Mouse (Mus musculus) urinary bladder, postnatal 25 days (tissue): ENCODE results near the gene Nck1.

Source experiments
- DNase-seq: peaks from one replicate; pipeline ENCODE4 v3.0.0; 2022; ENCODE audit warnings: low spot score

Nck1 gene

DNA sequence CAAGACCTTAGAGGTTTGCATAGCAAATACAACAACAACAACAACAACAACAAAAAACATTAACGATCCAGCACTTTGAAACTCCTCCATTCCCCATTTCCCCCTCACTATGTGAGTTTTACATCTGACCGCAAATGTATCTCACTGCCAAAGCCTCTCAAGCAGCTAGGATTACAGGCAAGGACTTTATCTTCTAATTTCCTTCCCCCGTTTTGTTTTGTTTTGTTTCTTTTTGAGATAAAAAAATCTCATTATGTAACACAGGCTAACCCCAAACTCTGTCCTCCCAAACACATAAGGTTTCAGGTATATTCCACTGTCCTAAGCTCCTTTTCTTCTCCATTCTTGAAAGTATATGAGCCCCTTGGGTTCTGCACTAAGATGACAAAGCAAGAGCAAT lies 11.2 kb downstream of the Nck1 start:
- no peak for DNase-seq

DNA sequence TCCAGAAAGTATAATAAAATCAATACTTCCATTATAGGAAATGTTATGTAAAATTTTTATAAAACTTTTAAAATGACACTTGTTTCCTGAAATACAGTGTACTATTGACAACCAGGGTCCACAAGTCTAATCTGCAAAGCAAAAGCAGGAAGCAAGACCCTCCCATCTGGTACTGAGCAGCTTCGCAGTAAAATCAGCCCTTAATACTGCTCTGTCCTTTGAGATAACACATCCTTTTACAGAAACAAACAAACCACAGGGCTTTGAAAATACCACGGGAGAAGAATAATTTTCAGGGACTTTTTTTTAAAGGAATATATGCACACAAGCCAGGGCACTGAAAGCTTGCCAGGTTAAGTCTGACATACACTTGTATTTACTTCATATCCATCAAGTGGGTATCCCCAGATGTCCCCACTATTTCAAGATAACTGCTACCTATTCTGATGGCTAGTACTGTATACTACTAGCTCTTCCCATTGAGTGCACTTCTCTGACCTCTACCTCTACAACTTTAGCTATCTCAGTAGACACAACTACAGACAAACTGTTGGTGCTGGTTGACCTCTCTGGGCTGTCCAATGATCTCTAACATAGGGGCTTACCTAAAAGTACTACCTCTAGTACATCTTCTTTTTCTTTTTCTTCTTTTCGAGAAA lies 13.0 kb downstream of the Nck1 start:
- DNase-seq, result no peak

DNA sequence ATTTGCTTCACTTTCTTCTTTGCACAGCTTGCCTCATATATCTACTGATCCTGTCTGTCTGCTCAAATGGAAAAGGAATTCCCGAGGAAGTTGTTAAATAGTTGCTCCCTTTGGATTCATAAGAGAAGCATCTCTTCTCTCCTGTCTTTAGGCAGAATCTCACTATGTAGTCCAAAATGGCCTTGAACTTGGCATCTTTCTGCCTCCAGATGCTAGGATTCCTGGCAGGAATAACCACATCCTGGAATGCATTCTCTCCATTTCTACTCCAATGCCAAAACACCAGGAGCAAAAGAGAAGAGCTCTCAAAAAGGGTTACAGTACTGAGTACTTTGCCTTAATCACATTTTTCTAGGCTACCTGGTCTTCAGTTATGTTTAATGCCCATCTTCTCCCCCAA lies 14.6 kb downstream of the Nck1 start:
- no peak for DNase-seq

DNA sequence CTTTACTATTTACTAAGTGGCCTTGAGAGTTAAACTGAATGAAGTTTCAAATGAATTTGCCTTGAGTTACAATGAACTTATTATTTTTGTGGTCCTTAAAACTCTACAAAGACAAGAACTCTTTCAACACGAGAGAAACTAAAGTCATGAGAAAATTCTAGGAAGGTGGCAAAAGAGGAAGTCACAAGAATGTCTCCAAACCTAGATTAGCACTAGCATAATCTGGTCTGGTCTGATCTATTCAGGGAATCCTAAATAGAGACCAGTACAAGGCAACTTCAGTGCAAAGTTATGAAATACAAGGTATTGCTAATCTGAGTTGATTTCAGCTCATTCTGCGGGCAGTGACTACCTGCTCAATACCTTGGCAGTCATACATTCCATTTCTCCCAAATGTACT lies 20.7 kb downstream of the Nck1 start:
- no peak for DNase-seq

DNA sequence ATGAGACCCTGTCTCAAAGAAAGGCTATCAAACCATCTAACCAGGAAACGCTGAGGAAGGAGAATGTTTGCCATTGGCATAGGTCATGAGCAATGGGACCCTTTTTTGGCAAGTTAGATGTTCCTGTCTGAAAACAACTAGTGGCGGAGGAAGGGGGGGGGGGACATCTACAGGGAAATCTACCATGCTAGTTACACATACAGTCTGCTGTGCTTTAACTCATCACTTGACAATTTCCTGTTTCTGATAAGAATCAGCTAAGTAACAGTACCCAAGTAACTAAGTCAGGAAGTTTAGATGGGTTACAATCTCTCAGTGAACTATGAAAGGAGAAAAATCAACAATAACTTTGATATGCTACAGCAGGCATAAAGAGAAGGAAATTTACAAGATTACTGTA lies 23.9 kb downstream of the Nck1 start:
- no peak for DNase-seq

DNA sequence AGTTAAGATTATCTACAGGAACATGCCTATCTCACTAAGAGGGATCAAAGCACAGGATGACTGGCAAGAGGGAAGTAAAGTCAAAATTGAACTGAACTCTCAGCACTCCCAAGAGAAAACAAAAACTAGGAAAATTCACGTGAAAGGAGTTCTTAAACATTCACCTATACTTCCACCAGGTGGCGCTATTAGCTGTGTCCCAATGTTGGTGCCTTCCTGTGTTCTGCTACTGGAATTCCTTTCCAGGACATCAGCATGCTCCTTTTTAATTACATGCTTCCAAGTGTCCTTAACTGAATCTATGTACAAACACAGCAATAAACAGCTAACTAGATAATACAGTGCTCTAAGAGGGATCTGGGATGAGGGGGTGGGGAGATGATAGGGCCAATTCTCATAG lies 25.3 kb downstream of the Nck1 start:
- peak; percentile 49 for DNase-seq

DNA sequence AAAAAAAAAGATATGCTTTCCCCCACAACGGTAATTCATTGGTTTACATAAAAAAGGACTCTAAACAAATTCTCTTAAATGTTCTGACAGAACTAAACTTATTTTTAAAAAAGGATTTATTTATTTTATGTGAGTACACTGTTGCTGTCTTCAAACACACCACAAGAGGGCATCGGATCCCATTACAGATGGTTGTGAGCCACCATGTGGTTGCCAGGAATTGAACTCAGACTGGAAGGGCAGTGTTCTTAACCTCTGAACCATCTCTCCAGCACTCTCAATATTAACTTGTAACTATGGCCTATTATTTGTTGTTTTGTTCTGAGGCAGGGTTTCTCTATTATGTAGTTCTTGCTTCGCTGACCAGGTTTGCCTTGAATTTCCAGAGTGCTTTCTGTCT lies 25.9 kb downstream of the Nck1 start:
- no peak for DNase-seq

DNA sequence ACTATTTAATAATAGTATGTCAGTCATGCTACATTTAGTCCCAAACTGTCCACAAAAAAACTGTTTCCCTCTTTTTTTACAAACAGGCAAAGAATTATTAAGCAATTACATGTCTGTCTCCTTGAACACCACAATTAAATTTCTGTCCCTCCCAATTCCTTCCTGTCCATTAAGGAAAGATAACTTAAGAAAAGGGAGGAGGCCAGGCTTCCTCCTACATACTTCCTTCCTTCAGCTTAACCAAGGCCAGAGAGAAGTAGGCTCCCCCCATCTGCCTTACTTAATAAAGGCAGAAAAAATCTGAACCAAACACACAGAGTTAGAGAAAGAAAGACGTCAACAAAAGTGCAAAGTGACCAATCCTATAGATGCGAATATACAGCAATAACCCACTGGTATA lies 38.4 kb downstream of the Nck1 start:
- DNase-seq, result no peak

DNA sequence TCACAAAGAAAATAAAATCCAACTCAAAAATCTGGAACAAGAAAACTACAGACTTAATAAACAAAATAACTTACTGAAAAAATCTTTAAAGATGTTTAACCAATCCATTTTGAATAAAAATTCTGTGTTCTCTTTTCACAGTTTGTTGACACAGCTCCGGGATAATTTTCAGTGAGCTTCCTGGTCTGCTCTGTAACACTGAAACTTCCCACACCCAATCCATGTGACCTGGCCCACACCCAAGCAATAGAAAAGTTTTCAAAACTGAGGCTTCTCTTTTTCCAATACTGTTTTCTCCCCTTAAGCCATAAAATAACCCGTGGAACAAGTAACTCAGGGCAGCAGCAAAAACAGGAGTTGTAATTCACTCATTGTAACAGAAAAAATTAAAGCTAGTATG lies 39.3 kb downstream of the Nck1 start:
- DNase-seq, result peak; percentile 38

DNA sequence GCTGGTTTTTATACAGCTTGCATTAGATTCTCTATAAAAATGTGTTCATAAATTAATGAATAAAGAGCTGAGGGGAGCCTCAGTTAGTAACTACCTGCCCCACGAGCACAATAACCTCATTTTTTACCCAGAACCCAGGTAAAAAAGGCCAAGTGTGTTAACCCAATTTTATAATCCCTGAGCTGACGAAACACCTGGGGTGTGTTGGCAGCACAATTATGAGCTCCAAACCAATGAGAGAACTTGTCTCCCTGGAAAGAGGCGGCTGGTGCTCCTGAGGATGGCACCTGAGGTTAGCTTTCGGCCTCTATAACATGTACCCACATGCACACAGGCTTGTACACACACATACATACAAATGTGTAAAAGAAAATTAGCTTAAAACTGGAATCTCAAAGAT lies 40.4 kb downstream of the Nck1 start:
- no peak for DNase-seq

DNA sequence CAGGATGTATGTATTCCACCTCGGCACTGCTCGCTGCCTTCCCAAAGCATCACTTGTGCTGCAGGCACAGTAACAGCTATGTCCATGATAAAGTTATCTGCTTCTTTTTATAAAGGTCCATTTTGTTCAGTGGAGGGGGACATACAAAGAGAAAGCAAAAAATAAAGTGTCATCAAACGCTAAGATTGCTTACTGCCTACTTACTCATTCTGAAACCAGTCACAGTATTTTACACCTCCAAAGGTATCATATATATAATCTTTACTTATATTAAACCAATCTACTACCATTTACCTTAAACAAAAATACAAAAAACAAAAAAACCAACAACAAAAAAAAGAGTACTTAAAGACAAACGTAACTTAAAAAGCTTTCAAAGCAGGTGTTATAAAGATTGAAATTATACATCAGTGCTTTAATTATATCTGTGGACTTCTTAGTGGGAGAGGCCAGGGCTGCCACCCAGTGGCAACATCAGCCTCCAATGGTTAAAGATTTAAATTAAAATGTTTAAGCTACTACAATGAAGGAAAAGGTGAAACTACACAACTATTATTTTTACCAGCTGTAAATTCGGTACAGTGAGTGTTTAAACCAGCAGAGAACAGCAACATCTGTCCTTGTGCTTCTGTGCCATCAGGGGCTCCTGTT lies 52.2 kb downstream of the Nck1 start:
- no peak for DNase-seq

DNA sequence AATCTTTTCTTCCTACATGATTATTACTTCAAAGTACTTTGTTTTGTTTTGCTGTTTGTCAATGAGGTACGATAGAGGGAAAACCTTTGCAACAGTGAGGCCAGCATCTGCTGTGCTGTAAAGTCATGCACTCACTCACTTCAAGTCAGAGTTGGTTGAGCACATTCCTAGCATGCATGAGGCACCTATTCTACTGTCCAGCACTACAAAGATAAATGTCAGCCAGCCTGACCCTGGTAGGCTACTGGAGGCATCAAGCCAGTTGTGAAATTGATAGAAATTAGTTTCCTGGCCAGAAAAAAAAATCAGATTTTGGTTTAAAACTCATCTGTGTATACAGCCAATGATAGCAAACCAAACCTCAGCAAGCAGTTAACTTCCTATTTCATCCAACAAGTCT lies 54.5 kb downstream of the Nck1 start:
- no peak for DNase-seq

DNA sequence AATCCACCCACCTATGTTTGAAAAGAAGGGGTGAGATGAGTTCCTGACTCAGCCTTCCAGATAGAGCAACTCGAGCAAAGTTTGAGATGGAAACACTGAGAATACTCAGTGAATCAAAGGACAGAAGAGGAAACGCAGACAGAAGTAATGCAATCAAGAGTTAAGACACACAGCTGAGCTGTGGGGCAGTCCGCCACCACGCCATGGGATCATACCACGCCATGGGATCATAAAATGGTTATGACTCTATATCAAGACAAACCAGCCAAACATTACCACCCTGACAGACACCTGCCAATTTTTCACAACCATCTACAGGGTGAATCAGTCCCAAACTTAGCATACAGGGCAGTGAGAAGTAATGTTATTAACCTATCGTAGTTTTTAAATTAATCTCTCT lies 57.0 kb downstream of the Nck1 start:
- no peak for DNase-seq

DNA sequence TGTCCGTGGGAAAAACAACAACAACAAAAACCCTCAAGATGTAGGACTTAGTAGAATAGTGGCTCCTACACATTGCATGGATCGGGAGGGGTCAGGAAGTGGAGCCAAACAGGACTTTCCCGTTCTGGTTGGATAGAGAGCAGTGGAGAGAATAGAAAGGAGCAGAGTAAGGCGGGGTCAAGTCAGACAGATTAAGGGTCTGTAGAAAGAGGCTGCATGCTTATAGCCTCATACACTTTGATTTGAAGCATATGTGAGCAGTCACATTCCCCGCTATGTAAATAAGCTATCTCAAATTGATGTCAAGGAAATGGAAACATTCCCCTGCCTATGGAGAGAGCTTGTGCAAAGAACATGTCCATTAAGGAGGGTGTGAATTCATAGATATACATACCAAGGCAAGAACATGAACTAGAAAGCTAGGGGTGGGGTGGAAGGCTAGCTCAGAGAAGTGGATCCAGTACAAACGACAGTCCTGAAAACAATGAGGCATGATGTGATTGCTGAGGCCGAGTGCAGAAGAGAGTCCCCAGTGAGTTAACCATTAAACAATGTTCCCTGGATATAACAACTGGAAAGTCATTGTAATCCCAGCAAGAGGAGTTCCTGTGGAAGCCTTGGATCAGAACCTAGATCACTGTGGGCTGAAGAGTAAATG lies 57.7 kb downstream of the Nck1 start:
- no peak for DNase-seq

DNA sequence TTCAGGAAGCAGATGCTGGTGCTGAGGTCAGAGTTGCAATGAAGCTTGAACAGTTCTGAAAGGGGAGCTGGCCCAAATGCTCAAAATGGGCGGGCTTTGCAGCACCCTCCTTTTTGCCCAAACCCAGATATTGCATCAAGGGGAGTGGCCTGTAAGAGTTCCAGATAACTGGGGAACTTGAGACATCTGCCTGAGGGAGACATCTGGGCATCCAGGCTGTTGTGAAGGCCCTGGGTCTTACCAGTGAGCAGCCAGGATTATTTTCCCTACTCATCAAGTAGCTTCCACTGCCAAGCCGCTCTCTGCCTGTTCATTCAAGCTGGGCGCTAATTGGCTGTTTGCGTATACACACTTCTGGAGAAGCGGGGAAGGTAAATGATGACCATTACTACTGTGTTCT lies 59.5 kb downstream of the Nck1 start, which contains the start of gene Il20rb:
TSS of gene Il20rb (minus strand) at position 358 of the 400 bp plus-strand sequence.
- DNase-seq, result no peak

DNA sequence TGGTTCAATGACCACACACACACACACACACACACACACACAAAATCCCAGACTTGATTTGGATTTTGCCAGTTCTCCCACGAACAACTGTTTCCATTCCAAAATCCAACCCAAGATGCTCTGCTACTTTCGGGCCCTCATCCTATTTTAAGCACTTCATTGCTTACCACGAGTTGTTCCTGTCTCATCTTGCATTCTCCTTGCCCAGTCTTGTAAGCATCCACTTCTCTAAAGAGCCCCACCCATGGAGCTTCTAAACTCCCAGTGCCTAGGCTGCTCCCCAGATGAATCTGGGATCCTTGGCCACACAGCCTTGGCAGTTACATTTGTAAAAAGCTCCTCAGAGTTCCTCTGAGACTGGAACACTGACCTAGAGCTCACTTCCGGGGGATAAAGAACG lies 62.6 kb downstream of the Nck1 start:
- no peak for DNase-seq

DNA sequence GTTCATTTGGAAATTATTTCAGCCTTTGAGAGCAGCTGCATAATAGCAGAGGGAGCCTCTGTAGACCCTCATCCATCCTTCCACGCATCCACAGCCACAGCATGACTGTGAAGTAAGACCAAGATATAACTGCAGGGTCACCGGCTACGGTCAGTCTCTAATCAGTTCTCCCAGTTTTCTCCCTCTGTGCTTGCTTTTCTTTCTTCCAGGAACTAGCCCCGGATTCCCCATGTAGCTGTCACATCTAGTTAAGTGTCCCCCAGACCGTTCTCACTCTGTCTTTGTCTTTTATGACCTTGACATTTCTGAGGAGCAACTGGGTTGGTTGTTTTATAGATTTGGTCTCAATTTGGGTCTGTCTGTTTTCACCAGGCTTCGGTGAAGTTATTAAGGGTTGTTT lies 64.3 kb downstream of the Nck1 start:
- DNase-seq, result no peak

DNA sequence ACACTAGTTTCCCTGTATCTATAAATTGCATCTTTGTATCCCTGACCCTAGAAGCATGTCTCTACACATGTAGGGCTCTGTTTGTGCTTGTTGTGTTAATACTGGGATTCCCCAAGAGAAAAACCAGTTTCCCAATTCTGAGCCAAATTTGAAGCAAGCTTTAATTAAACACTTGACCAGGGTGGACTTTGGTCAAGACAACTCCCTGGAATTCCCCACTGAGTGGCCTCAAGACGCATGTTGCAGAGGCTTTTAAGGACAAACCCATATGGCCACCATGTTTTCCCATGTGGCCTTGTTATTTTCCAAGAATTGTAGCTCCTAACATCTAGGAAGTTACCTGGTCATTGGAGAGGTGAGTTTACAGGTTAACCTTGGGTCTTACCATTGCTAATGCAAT lies 71.9 kb downstream of the Nck1 start:
- no peak for DNase-seq

DNA sequence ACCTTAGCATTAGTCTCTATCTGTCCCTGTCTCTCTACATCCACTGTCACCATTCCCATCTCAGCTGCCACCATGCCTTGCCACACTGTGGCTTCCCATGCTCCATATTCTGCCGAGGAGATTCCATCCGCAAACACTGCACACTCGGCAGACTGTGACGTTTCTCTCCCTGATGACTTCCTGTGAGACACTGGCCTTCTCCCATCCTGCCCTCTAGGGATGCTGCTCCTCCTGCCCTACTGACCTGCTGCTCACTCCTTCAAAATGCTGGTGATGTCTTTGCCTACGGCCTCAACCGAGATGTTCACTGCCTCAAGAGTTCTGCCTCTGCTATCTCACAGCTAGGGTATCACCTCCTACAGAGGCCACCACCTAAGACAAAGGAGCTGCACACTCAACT lies 72.6 kb downstream of the Nck1 start:
- DNase-seq, result no peak

DNA sequence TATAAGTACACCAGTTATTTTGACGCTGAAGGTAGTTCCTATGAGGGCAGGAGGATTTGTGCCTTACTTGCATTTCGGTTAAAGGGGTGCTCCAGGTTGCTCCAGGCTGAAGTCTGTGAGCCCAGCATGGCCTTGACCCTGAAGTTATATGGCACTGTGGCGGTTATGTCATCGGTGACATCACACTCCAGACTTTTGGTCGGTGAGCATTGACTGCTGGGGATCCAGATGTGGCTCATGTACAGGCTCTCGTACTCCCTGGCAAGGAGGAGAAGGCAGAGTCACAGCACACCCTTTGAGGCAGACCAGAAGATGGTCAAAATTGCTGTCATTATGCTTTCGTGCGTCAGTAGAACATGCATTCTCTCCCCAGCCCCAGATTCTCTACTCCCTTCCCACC lies 73.0 kb downstream of the Nck1 start:
- DNase-seq, result no peak

DNA sequence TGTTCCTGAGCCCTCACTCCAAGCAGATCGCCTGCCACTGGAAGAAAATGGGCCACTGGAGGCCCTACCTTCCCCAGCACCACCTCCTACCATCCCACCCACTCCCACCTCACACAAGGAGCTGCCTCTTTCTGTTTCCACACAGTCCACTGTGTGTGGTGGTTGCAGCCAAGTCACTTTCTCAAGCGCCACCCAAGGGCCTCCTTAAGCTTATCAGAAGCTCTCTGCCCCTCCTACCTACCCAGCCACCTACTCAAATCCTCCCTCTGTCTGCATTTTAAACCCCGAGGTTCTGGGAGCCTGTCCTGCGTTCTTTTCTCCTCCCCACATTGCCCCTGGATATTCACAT lies 74.4 kb downstream of the Nck1 start:
- no peak for DNase-seq

DNA sequence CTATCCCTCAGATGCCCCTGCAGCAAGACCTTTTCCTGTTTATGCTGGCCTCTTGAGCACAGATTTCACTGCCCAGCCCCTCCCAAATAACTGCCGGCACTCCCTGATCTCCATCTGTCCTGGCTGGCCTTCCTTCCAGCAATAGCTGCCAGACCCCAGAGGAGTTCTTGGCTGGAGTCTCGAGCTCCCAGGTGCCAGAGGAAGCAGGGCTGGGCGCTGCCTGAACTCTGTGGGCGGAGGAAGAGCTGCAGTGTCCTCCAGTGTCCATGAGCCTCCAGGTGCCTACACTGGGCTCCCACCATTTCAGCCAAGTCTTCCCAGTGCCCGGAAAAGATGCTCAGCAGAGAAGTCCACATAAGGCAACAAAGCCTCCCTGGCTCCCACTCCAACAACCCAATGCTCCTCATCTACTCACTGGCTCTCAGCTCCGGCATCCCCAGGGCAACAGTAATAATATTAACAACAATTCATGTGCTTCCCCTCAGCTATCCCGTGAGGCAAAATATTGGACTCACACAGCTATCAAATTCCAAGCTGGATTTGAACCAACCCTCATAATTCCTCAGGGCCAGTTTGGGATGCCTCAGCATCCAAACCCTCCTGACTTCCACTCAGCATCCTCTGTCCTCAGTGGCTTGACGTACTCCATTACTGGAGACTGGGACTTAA lies 74.9 kb downstream of the Nck1 start:
- peak; percentile 45 for DNase-seq

DNA sequence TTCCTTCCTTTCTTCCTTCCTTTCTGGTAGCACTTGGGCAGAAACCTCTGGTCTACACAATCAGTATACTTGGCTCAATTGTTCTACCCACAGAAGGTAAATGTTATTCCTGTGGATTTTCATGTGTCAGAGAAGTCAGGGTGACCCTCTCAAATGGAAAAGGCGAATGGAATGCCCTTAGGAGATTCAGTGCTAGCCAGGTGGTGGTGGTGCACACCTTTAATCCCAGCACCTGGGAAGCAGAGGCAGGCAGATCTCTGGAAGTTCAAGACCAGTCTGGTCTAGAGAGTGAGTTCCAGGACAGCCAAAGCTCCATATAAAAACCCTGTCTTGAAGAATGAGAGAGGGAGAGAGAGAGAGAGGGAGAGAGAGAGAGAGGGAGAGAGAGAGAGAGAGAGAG lies 75.7 kb downstream of the Nck1 start:
- DNase-seq, result no peak
